Mouse (Mus musculus): ENCODE data around the gene Cnp. TPM values are rescaled to one million over a fixed set of nuclear protein-coding genes. Genes with fewer than 3 reads are reported as not detected.
"Not testable (repeated sequence)": the region's sequence is repeated elsewhere in the genome, so short reads cannot be mapped to it uniquely, and the experiment has no call there.

Cnp gene
- polyA plus RNA-seq, 1 experiment from 2014 or later = 23.7 TPM

- 58% methylated on average over 13 of the region's 13 CpGs for WGBS
- H3K9me3 ChIP-seq (replicated peaks; ENCODE audit: low read length) = no peaks in the 10 kb centered on the region
- peaks cover 46% of the 10 kb centered on the region for H3K36me3 ChIP-seq (ENCODE audit: insufficient read depth, low read length)
- no peaks in the 10 kb centered on the region for H3K27me3 ChIP-seq (ENCODE audit: insufficient read depth, low read length)
- no peak overlapping the region for H3K4me3 ChIP-seq (replicated peaks; ENCODE audit: low read depth, low read length)
- ATAC-seq (replicated peaks; ENCODE audit: low FRiP score, low read depth) = no peak
- no peaks in the 10 kb centered on the region for H3K4me1 ChIP-seq (replicated peaks; ENCODE audit: insufficient read depth, low read length)
- H3K4me2 ChIP-seq (ENCODE audit: low read length) = no peak overlapping the region
- TF ChIP-seq CTCF (IDR thresholded peaks at IDR 0.05; ENCODE audit: low read depth) = no peak
- no peak for DNase-seq (ENCODE audit: low spot score)
- no peak overlapping the region for H3K27ac ChIP-seq
- no peak overlapping the region for H3K9ac ChIP-seq (ENCODE audit: low read depth, low read length)
Observed at GRCm38 (mm10) chr11:100580275-100580674, 5.6 kb downstream of the Cnp start.

GRCm38 (mm10) chr11:100581756-100582155 is 7.1 kb downstream of the Cnp start:
- no peaks in the 10 kb centered on the region for H3K4me1 ChIP-seq (replicated peaks; ENCODE audit: insufficient read depth, low read length)
- no peak overlapping the region for H3K4me3 ChIP-seq (replicated peaks; ENCODE audit: low read depth, low read length)
- H3K9ac ChIP-seq (ENCODE audit: low read depth, low read length) = no peak overlapping the region
- DNase-seq (ENCODE audit: low spot score) = no peak
- no peaks in the 10 kb centered on the region for H3K27me3 ChIP-seq (ENCODE audit: insufficient read depth, low read length)
- no peak overlapping the region for H3K27ac ChIP-seq
- TF ChIP-seq CTCF (IDR thresholded peaks at IDR 0.05; ENCODE audit: low read depth) = no peak
- H3K4me2 ChIP-seq (ENCODE audit: low read length) = no peak overlapping the region
- ATAC-seq (replicated peaks; ENCODE audit: low FRiP score, low read depth) = 0 out of 2 replicates have a peak, but pooled peaks have one; percentile 21
- 42% methylated on average over 4 of the region's 4 CpGs for whole genome bisulfite sequencing
- no peaks in the 10 kb centered on the region for H3K9me3 ChIP-seq (replicated peaks; ENCODE audit: low read length)
- H3K36me3 ChIP-seq (ENCODE audit: insufficient read depth, low read length) = peaks cover 60% of the 10 kb centered on the region

- H3K9ac ChIP-seq (ENCODE audit: low read depth, low read length); H3K27me3 ChIP-seq (ENCODE audit: insufficient read depth, low read length); H3K4me1 ChIP-seq (replicated peaks; ENCODE audit: insufficient read depth, low read length); ATAC-seq (replicated peaks; ENCODE audit: low FRiP score, low read depth); H3K9me3 ChIP-seq (replicated peaks; ENCODE audit: low read length); DNase-seq (ENCODE audit: low spot score); H3K4me3 ChIP-seq (replicated peaks; ENCODE audit: low read depth, low read length); H3K27ac ChIP-seq; H3K4me2 ChIP-seq (ENCODE audit: low read length): not testable (repeated sequence)
- H3K36me3 ChIP-seq (ENCODE audit: insufficient read depth, low read length) = peaks cover 66% of the 10 kb centered on the region
- WGBS = 92% methylated on average over 1 of the region's 1 CpGs
Observed at GRCm38 (mm10) chr11:100582413-100582812, 7.7 kb downstream of the Cnp start.

- no peak for TF ChIP-seq CTCF (IDR thresholded peaks at IDR 0.05; ENCODE audit: low read depth)
- H3K27ac ChIP-seq = no peak overlapping the region
- no peak overlapping the region for H3K4me2 ChIP-seq (ENCODE audit: low read length)
- no peaks in the 10 kb centered on the region for H3K27me3 ChIP-seq (ENCODE audit: insufficient read depth, low read length)
- H3K36me3 ChIP-seq (ENCODE audit: insufficient read depth, low read length) = peaks cover 70% of the 10 kb centered on the region
- no peaks in the 10 kb centered on the region for H3K9me3 ChIP-seq (replicated peaks; ENCODE audit: low read length)
- no peaks in the 10 kb centered on the region for H3K4me1 ChIP-seq (replicated peaks; ENCODE audit: insufficient read depth, low read length)
- no peak for DNase-seq (ENCODE audit: low spot score)
- no peak for ATAC-seq (replicated peaks; ENCODE audit: low FRiP score, low read depth)
- H3K9ac ChIP-seq (ENCODE audit: low read depth, low read length) = no peak overlapping the region
- H3K4me3 ChIP-seq (replicated peaks; ENCODE audit: low read depth, low read length) = no peak overlapping the region
- WGBS = 87% methylated on average over 2 of the region's 2 CpGs
Observed at GRCm38 (mm10) chr11:100582836-100583235, 8.1 kb downstream of the Cnp start.

GRCm38 (mm10) chr11:100584561-100584961 is 9.9 kb downstream of the Cnp start:
- no peak for TF ChIP-seq CTCF (IDR thresholded peaks at IDR 0.05; ENCODE audit: low read depth)

GRCm38 (mm10) chr11:100585148-100585547 is 10.4 kb downstream of the Cnp start:
- H3K27ac ChIP-seq = no peak overlapping the region
- DNase-seq (ENCODE audit: low spot score) = no peak

More at GRCm38 (mm10) chr11:100584561-100584961, 9.9 kb downstream of the Cnp start:
- H3K36me3 ChIP-seq (ENCODE audit: insufficient read depth, low read length) = peaks cover 79% of the 10 kb centered on the region
- H3K27ac ChIP-seq = no peak overlapping the region
- H3K4me1 ChIP-seq (replicated peaks; ENCODE audit: insufficient read depth, low read length) = no peaks in the 10 kb centered on the region
- H3K27me3 ChIP-seq (ENCODE audit: insufficient read depth, low read length) = no peaks in the 10 kb centered on the region
- ATAC-seq (replicated peaks; ENCODE audit: low FRiP score, low read depth) (no peak), DNase-seq (ENCODE audit: low spot score) (no peak)
- no peak overlapping the region for H3K9ac ChIP-seq (ENCODE audit: low read depth, low read length)
- H3K4me3 ChIP-seq (replicated peaks; ENCODE audit: low read depth, low read length) = no peak overlapping the region
- H3K9me3 ChIP-seq (replicated peaks; ENCODE audit: low read length) = no peaks in the 10 kb centered on the region
- no peak overlapping the region for H3K4me2 ChIP-seq (ENCODE audit: low read length)
- 92% methylated on average over 7 of the region's 7 CpGs for WGBS

GRCm38 (mm10) chr11:100588462-100588861 is 13.8 kb downstream of the Cnp start:
- WGBS = 93% methylated on average over 2 of the region's 2 CpGs
- TF ChIP-seq CTCF (IDR thresholded peaks at IDR 0.05; ENCODE audit: low read depth) = no peak

More at GRCm38 (mm10) chr11:100585148-100585547, 10.4 kb downstream of the Cnp start:
- Histone ChIP-seq H3K4me1 (replicated peaks; ENCODE audit: insufficient read depth, low read length) (no peaks in the 10 kb centered on the region), H3K4me2 (ENCODE audit: low read length) (no peak overlapping the region), H3K9me3 (replicated peaks; ENCODE audit: low read length) (no peaks in the 10 kb centered on the region), H3K4me3 (replicated peaks; ENCODE audit: low read depth, low read length) (no peak overlapping the region), H3K36me3 (ENCODE audit: insufficient read depth, low read length) (peaks cover 84% of the 10 kb centered on the region), H3K27me3 (ENCODE audit: insufficient read depth, low read length) (no peaks in the 10 kb centered on the region), H3K9ac (ENCODE audit: low read depth, low read length) (no peak overlapping the region)
- TF ChIP-seq CTCF (IDR thresholded peaks at IDR 0.05; ENCODE audit: low read depth) = no peak
- 96% methylated on average over 3 of the region's 3 CpGs for WGBS
- no peak for ATAC-seq (replicated peaks; ENCODE audit: low FRiP score, low read depth)

More at GRCm38 (mm10) chr11:100588462-100588861, 13.8 kb downstream of the Cnp start:
- Histone ChIP-seq H3K9ac (ENCODE audit: low read depth, low read length) (no peak overlapping the region), H3K9me3 (replicated peaks; ENCODE audit: low read length) (no peaks in the 10 kb centered on the region), H3K4me2 (ENCODE audit: low read length) (no peak overlapping the region), H3K27ac (no peak overlapping the region), H3K27me3 (ENCODE audit: insufficient read depth, low read length) (no peaks in the 10 kb centered on the region), H3K4me3 (replicated peaks; ENCODE audit: low read depth, low read length) (no peak overlapping the region), H3K4me1 (replicated peaks; ENCODE audit: insufficient read depth, low read length) (no peaks in the 10 kb centered on the region), H3K36me3 (ENCODE audit: insufficient read depth, low read length) (peaks cover 89% of the 10 kb centered on the region)
- ATAC-seq (replicated peaks; ENCODE audit: low FRiP score, low read depth) (no peak), DNase-seq (ENCODE audit: low spot score) (no peak)

Measured in kidney, postnatal 0 days (tissue).